Mouse (Mus musculus) liver, embryonic 14.5 days (tissue): Measurements from ENCODE around the gene S100z. TPM values are rescaled to one million over a fixed set of nuclear protein-coding genes. Genes with fewer than 3 reads are reported as not detected.

Experiments
- ATAC-seq: fragments of 200-750 bp; cut with Nextera tagmentation; 2 replicates; pipeline ENCODE4 v1.8.0; 2017; ENCODE audit warnings: moderate number of reproducible peaks, mild to moderate bottlenecking, moderate library complexity; ENCODE audit not compliant: insufficient read depth
- DNase-seq, 3 experiments: peaks; one replicate each; pipeline ENCODE4 v3.0.0-alpha.2; 2012 to 2013; ENCODE audit warnings: low read depth in 3 of 3, low spot score in 3 of 3
- H3K27ac ChIP-seq: fragments of 300-500 bp; sonication (generic); 2 replicates; pipeline ENCODE4 v1.5.1; 2014; ENCODE audit warnings: moderate library complexity, mild to moderate bottlenecking, control low read depth, inconsistent platforms
- H3K27me3 ChIP-seq: fragments of 300-500 bp; sonication (generic); 2 replicates; pipeline ENCODE4 v1.6.1; 2014; ENCODE audit warnings: mild to moderate bottlenecking, low read length, moderate library complexity; ENCODE audit not compliant: control insufficient read depth, insufficient read depth
- H3K36me3 ChIP-seq: fragments of 300-500 bp; sonication (generic); replicated peaks from 2 replicates; pipeline ENCODE4 v1.6.1; 2014; ENCODE audit warnings: low read depth; ENCODE audit not compliant: control insufficient read depth, insufficient read depth
- H3K4me1 ChIP-seq, 2 experiments: fragments of 200-500 bp in 1 of 2; fragments of 300-500 bp in 1 of 2; sonication (generic) in 1 of 2; replicated peaks; 2 replicates each; pipeline ENCODE4 v1.6.1; 2012 to 2014; ENCODE audit warnings: antibody characterized with exemption in 1 of 2, inconsistent platforms in 1 of 2, low read length in 1 of 2; ENCODE audit not compliant: control insufficient read depth in 2 of 2, insufficient read depth in 2 of 2
- H3K4me2 ChIP-seq: fragments of 300-500 bp; sonication (generic); 2 replicates; pipeline ENCODE4 v1.6.1; 2014; ENCODE audit warnings: low read depth, mild to moderate bottlenecking, control low read depth, moderate library complexity
- H3K4me3 ChIP-seq, 2 experiments: fragments of 200-500 bp in 1 of 2; fragments of 300-500 bp in 1 of 2; sonication (generic) in 1 of 2; 2 replicates each; pipeline ENCODE4 v1.5.1; 2012 to 2014; ENCODE audit warnings: low read depth in 2 of 2, low read length in 2 of 2, mild to moderate bottlenecking in 2 of 2, control low read depth in 1 of 2, inconsistent platforms in 1 of 2, moderate library complexity in 1 of 2; ENCODE audit not compliant: insufficient read depth in 1 of 2
- H3K9ac ChIP-seq: fragments of 300-500 bp; sonication (generic); replicated peaks from 2 replicates; pipeline ENCODE4 v1.6.1; 2014; ENCODE audit warnings: mild to moderate bottlenecking, control low read depth, moderate library complexity
- H3K9me3 ChIP-seq: fragments of 300-500 bp; sonication (generic); 2 replicates; pipeline ENCODE4 v1.6.1; 2016; ENCODE audit warnings: low read length, mixed read lengths; ENCODE audit not compliant: control insufficient read depth
- CTCF ChIP-seq: IDR thresholded peaks from 2 replicates; pipeline ENCODE4 v1.5.1; 2016; ENCODE audit warnings: antibody characterized with exemption, low read depth, control low read depth
- EP300 ChIP-seq: IDR thresholded peaks from 2 replicates; pipeline ENCODE4 v1.6.1; 2016; ENCODE audit warnings: antibody characterized with exemption, low read depth
- WGBS: fragments of 180-500 bp; shearing (Covaris S2); extraction: QIAGEN DNeasy Blood & Tissue Kit; methylation state at CpG from one replicate; pipeline ENCODE4 v1.1.7; 2014; ENCODE audit not compliant: insufficient replicate concordance; 5-methylcytosine and 5-hydroxymethylcytosine counted together
- polyA plus RNA-seq, 2 experiments: library from polyadenylated mRNA; depleted of rRNA in 1 of 2; stranded (reverse) in 1 of 2; unstranded in 1 of 2; fragments of >200 nt; fragmentation: Nextera tagmentation in 1 of 2; extraction: Ambion mirVana in 1 of 2; gene quantifications; 2 replicates each; pipeline versions ENCODE4 v1.2.1 to v1.2.3; 2012 to 2014

The S100z gene
- polyA plus RNA-seq, 2 experiments = not detected

- H3K4me3 ChIP-seq = no peak overlapping the region; a peak in 1 of 4 replicates
- H3K9ac ChIP-seq = no peak overlapping the region
- H3K4me1 ChIP-seq = no peaks in the 10 kb centered on the region
- ATAC-seq (no peak), DNase-seq (no peak)
- H3K4me2 ChIP-seq = peak overlapping the region; percentile 32
- peaks cover 33% of the 10 kb centered on the region for H3K27me3 ChIP-seq
- no peak overlapping the region for H3K27ac ChIP-seq
- H3K9me3 ChIP-seq = no peaks in the 10 kb centered on the region
- no peak for TF ChIP-seq EP300
- 0 out of 2 replicates have a peak, but pooled peaks have one; percentile 7 for TF ChIP-seq CTCF
- no peaks in the 10 kb centered on the region for H3K36me3 ChIP-seq
- 4% methylated on average over 46 of the region's 46 CpGs for WGBS
Measured at GRCm38 (mm10) chr13:95443376-95444233, 34.9 kb downstream of the S100z start.

- Histone ChIP-seq H3K36me3 (no peaks in the 10 kb centered on the region), H3K27me3 (peaks cover 33% of the 10 kb centered on the region), H3K27ac (no peak overlapping the region), H3K9me3 (no peaks in the 10 kb centered on the region), H3K4me2 (no peak overlapping the region), H3K9ac (no peak overlapping the region), H3K4me1 (no peaks in the 10 kb centered on the region), H3K4me3 (no peak overlapping the region)
- 20% methylated on average over 4 of the region's 4 CpGs for WGBS
- ATAC-seq = no peak
- no peak for DNase-seq
- TF ChIP-seq EP300 (no peak), CTCF (no peak)
Measured at GRCm38 (mm10) chr13:95442901-95443300, 35.6 kb downstream of the S100z start.

GRCm38 (mm10) chr13:95439569-95439968 lies 39.0 kb downstream of the S100z start:
- no peaks in the 10 kb centered on the region for H3K9me3 ChIP-seq
- H3K4me2 ChIP-seq = no peak overlapping the region
- ATAC-seq (no peak), DNase-seq (no peak)
- H3K4me3 ChIP-seq = no peak overlapping the region
- peaks cover 23% of the 10 kb centered on the region for H3K27me3 ChIP-seq
- H3K36me3 ChIP-seq = no peaks in the 10 kb centered on the region
- no peak overlapping the region for H3K27ac ChIP-seq
- no peak overlapping the region for H3K9ac ChIP-seq
- WGBS = 40% methylated on average over 5 of the region's 5 CpGs
- TF ChIP-seq EP300 (no peak), CTCF (no peak)
- no peaks in the 10 kb centered on the region for H3K4me1 ChIP-seq

- no peak overlapping the region for H3K27ac ChIP-seq
- H3K9ac ChIP-seq = no peak overlapping the region
- no peak overlapping the region for H3K4me3 ChIP-seq
- H3K9me3 ChIP-seq = no peaks in the 10 kb centered on the region
- H3K4me1 ChIP-seq = no peaks in the 10 kb centered on the region
- DNase-seq (no peak), ATAC-seq (no peak)
- WGBS = 62% methylated on average over 10 of the region's 10 CpGs
- no peaks in the 10 kb centered on the region for H3K36me3 ChIP-seq
- no peak overlapping the region for H3K4me2 ChIP-seq
- no peaks in the 10 kb centered on the region for H3K27me3 ChIP-seq
- no peak for TF ChIP-seq CTCF
- no peak for TF ChIP-seq EP300
Measured at GRCm38 (mm10) chr13:95431760-95432159, 46.8 kb downstream of the S100z start.

GRCm38 (mm10) chr13:95427499-95427898 lies 51.0 kb downstream of the S100z start:
- Histone ChIP-seq H3K9ac (no peak overlapping the region), H3K27me3 (no peaks in the 10 kb centered on the region), H3K36me3 (no peaks in the 10 kb centered on the region), H3K4me1 (no peaks in the 10 kb centered on the region), H3K27ac (no peak overlapping the region), H3K9me3 (no peaks in the 10 kb centered on the region), H3K4me3 (no peak overlapping the region), H3K4me2 (no peak overlapping the region)
- DNase-seq (peak in 1 of 3 experiments; percentile 11), ATAC-seq (no peak)
- WGBS = 47% methylated on average over 3 of the region's 3 CpGs
- TF ChIP-seq CTCF (no peak), EP300 (no peak)

Other genes starting within 250 kb of the S100z start
- 0.28 and 0.40 TPM in 2 replicates for gene Pde8b, start 228.4 kb downstream of the S100z start, polyA plus RNA-seq (2012; rRNA removed)
- 0.14 and 0.37 TPM in 2 replicates for gene Pde8b, start 228.4 kb downstream of the S100z start, polyA plus RNA-seq (2014; fragmentation: Nextera tagmentation; extraction: Ambion mirVana)
- gene Zbed3, start 155.1 kb downstream of the S100z start, polyA plus RNA-seq (2012; rRNA removed) = 4.6 TPM in 2 replicates
- 4.1 and 5.0 TPM in 2 replicates for gene Zbed3, start 155.1 kb downstream of the S100z start, polyA plus RNA-seq (2014; fragmentation: Nextera tagmentation; extraction: Ambion mirVana)
- 7.1 and 13.0 TPM in 2 replicates for gene Aggf1, start 103.4 kb downstream of the S100z start, polyA plus RNA-seq (2012; rRNA removed)
- gene Aggf1, start 103.4 kb downstream of the S100z start, polyA plus RNA-seq (2014; fragmentation: Nextera tagmentation; extraction: Ambion mirVana) = 14.9 and 18.3 TPM in 2 replicates
- 0.04 and 0.05 TPM in 2 replicates for gene Crhbp, start 33.8 kb downstream of the S100z start, polyA plus RNA-seq (2012; rRNA removed)
- not detected in 2 replicates for gene Crhbp, start 33.8 kb downstream of the S100z start, polyA plus RNA-seq (2014; fragmentation: Nextera tagmentation; extraction: Ambion mirVana)
- 0.71 and 0.84 TPM in 2 replicates for gene F2rl1, start 46.5 kb upstream of the S100z start, polyA plus RNA-seq (2012; rRNA removed)
- gene F2rl1, start 46.5 kb upstream of the S100z start, polyA plus RNA-seq (2014; fragmentation: Nextera tagmentation; extraction: Ambion mirVana) = 0.30 and 0.67 TPM in 2 replicates
- 9.8 and 11.5 TPM in 2 replicates for gene F2r, start 139.8 kb upstream of the S100z start, polyA plus RNA-seq (2012; rRNA removed)
- 25.7 and 30.4 TPM in 2 replicates for gene F2r, start 139.8 kb upstream of the S100z start, polyA plus RNA-seq (2014; fragmentation: Nextera tagmentation; extraction: Ambion mirVana)
- 7.9 and 10.9 TPM in 2 replicates for gene F2rl2, start 218.1 kb upstream of the S100z start, polyA plus RNA-seq (2012; rRNA removed)
- 10.7 and 13.3 TPM in 2 replicates for gene F2rl2, start 218.1 kb upstream of the S100z start, polyA plus RNA-seq (2014; fragmentation: Nextera tagmentation; extraction: Ambion mirVana)